Mouse (Mus musculus) heart, embryonic 10.5 days (tissue): ENCODE measurements around the gene Grb2. TPM values are rescaled to one million over a fixed set of nuclear protein-coding genes. Genes with fewer than 3 reads are reported as not detected.

Experiments
- DNase-seq: peaks from one replicate; pipeline ENCODE4 v3.0.0-alpha.2; 2017; ENCODE audit warnings: low spot score
- H3K27ac ChIP-seq: fragments of 300-500 bp; sonication (generic); 2 replicates; pipeline ENCODE4 v1.5.1; 2016; ENCODE audit warnings: mild to moderate bottlenecking
- H3K27me3 ChIP-seq: fragments of 300-500 bp; sonication (generic); 2 replicates; pipeline ENCODE4 v1.6.1; 2016; ENCODE audit warnings: mild to moderate bottlenecking; ENCODE audit not compliant: poor library complexity, insufficient read depth, severe bottlenecking
- H3K36me3 ChIP-seq: fragments of 300-500 bp; sonication (generic); 2 replicates; pipeline ENCODE4 v1.6.1; 2016; ENCODE audit warnings: mild to moderate bottlenecking, moderate library complexity
- H3K4me1 ChIP-seq: fragments of 300-500 bp; sonication (generic); 2 replicates; pipeline ENCODE4 v1.6.1; 2016; ENCODE audit warnings: mild to moderate bottlenecking
- H3K4me3 ChIP-seq: fragments of 300-500 bp; sonication (generic); 2 replicates; pipeline ENCODE4 v1.5.1; 2016; ENCODE audit warnings: mild to moderate bottlenecking, moderate library complexity
- H3K9me3 ChIP-seq: fragments of 300-500 bp; sonication (generic); 2 replicates; pipeline ENCODE4 v1.6.1; 2016; ENCODE audit warnings: mild to moderate bottlenecking, moderate library complexity
- WGBS: fragments of 180-500 bp; shearing (Covaris S2); methylation state at CpG from one replicate; pipeline ENCODE4 v1.1.7; 2016; 5-methylcytosine and 5-hydroxymethylcytosine counted together
- polyA plus RNA-seq: library from polyadenylated mRNA; unstranded; fragments of >200 nt; fragmentation: Nextera tagmentation; extraction: Ambion mirVana; gene quantifications from 2 replicates; pipeline ENCODE4 v1.2.1, GENCODE M21; 2016

Gene Grb2
- polyA plus RNA-seq, 1 experiment from 2014 or later = 107 TPM

GRCm38 (mm10) chr11:115691976-115692375 is 16.4 kb downstream of the Grb2 start:
- H3K36me3 ChIP-seq = peaks cover 28% of the 10 kb centered on the region
- no peaks in the 10 kb centered on the region for H3K9me3 ChIP-seq
- H3K4me3 ChIP-seq = no peak overlapping the region
- no peak for DNase-seq
- H3K27ac ChIP-seq = no peak overlapping the region
- WGBS = 89% methylated on average over 2 of the region's 2 CpGs
- no peaks in the 10 kb centered on the region for H3K27me3 ChIP-seq
- peaks cover 44% of the 10 kb centered on the region for H3K4me1 ChIP-seq

- Histone ChIP-seq H3K27ac (no peak overlapping the region), H3K9me3 (no peaks in the 10 kb centered on the region), H3K27me3 (no peaks in the 10 kb centered on the region), H3K4me1 (peaks cover 43% of the 10 kb centered on the region), H3K4me3 (no peak overlapping the region), H3K36me3 (peaks cover 28% of the 10 kb centered on the region)
- 88% methylated on average over 5 of the region's 5 CpGs for WGBS
- DNase-seq = no peak
These were observed 16.9 kb downstream of the Grb2 start for GRCm38 (mm10) chr11:115691511-115691910.

GRCm38 (mm10) chr11:115691013-115691412 is 17.4 kb downstream of the Grb2 start:
- DNase-seq = no peak
- Histone ChIP-seq H3K27me3 (no peaks in the 10 kb centered on the region), H3K36me3 (peaks cover 28% of the 10 kb centered on the region), H3K4me3 (no peak overlapping the region), H3K9me3 (no peaks in the 10 kb centered on the region), H3K27ac (0 out of 2 replicates have a peak overlapping the region, but pooled peaks have one; percentile 49), H3K4me1 (peaks cover 39% of the 10 kb centered on the region)
- WGBS = 46% methylated on average over 5 of the region's 5 CpGs

- DNase-seq = no peak
- WGBS = 79% methylated on average over 5 of the region's 5 CpGs
- H3K9me3 ChIP-seq = no peaks in the 10 kb centered on the region
- H3K4me3 ChIP-seq = no peak overlapping the region
- 0 out of 2 replicates have a peak overlapping the region, but pooled peaks have one; percentile 49 for H3K27ac ChIP-seq
- H3K27me3 ChIP-seq = no peaks in the 10 kb centered on the region
- H3K4me1 ChIP-seq = peaks cover 38% of the 10 kb centered on the region
- H3K36me3 ChIP-seq = peaks cover 28% of the 10 kb centered on the region
These were observed 18.0 kb downstream of the Grb2 start for GRCm38 (mm10) chr11:115690356-115690755.

- WGBS = 95% methylated on average over 14 of the region's 14 CpGs
- no peak overlapping the region for H3K27ac ChIP-seq
- H3K27me3 ChIP-seq = no peaks in the 10 kb centered on the region
- DNase-seq = no peak
- peaks cover 42% of the 10 kb centered on the region for H3K4me1 ChIP-seq
- H3K9me3 ChIP-seq = no peaks in the 10 kb centered on the region
- H3K4me3 ChIP-seq = no peak overlapping the region
- H3K36me3 ChIP-seq = peaks cover 30% of the 10 kb centered on the region
These were observed 19.1 kb downstream of the Grb2 start for GRCm38 (mm10) chr11:115689137-115689915.

GRCm38 (mm10) chr11:115686369-115686768 is 22.0 kb downstream of the Grb2 start:
- peaks cover 24% of the 10 kb centered on the region for H3K4me1 ChIP-seq
- H3K9me3 ChIP-seq = no peaks in the 10 kb centered on the region
- no peaks in the 10 kb centered on the region for H3K27me3 ChIP-seq
- no peak for DNase-seq
- peaks cover 55% of the 10 kb centered on the region for H3K36me3 ChIP-seq
- 49% methylated on average over 6 of the region's 6 CpGs for WGBS
- peak overlapping the region; percentile 69 for H3K27ac ChIP-seq
- H3K4me3 ChIP-seq = peak overlapping the region; percentile 18; the same call in 1 of the 2 replicates

- Histone ChIP-seq H3K27ac (peak overlapping the region; percentile 69), H3K9me3 (no peaks in the 10 kb centered on the region), H3K4me1 (peaks cover 20% of the 10 kb centered on the region), H3K36me3 (peaks cover 59% of the 10 kb centered on the region), H3K27me3 (no peaks in the 10 kb centered on the region), H3K4me3 (peak overlapping the region; percentile 18; the same call in 1 of the 2 replicates)
- WGBS = 60% methylated on average over 7 of the region's 7 CpGs
- no peak for DNase-seq
These were observed 22.4 kb downstream of the Grb2 start for GRCm38 (mm10) chr11:115685954-115686353.

GRCm38 (mm10) chr11:115684877-115685276 is 23.5 kb downstream of the Grb2 start:
- H3K27ac ChIP-seq = peak overlapping the region; percentile 56; the same call in 1 of the 2 replicates
- peaks cover 20% of the 10 kb centered on the region for H3K4me1 ChIP-seq
- H3K36me3 ChIP-seq = peaks cover 62% of the 10 kb centered on the region
- no peak for DNase-seq
- 91% methylated on average over 6 of the region's 6 CpGs for WGBS
- H3K4me3 ChIP-seq = no peak overlapping the region
- no peaks in the 10 kb centered on the region for H3K27me3 ChIP-seq
- H3K9me3 ChIP-seq = no peaks in the 10 kb centered on the region

GRCm38 (mm10) chr11:115683326-115683725 is 25.1 kb downstream of the Grb2 start:
- peaks cover 54% of the 10 kb centered on the region for H3K36me3 ChIP-seq
- DNase-seq = no peak
- WGBS = 95% methylated on average over 5 of the region's 5 CpGs

GRCm38 (mm10) chr11:115682411-115682810 is 26.0 kb downstream of the Grb2 start:
- no peaks in the 10 kb centered on the region for H3K9me3 ChIP-seq
- peaks cover 52% of the 10 kb centered on the region for H3K36me3 ChIP-seq
- no peak overlapping the region for H3K4me3 ChIP-seq
- no peaks in the 10 kb centered on the region for H3K27me3 ChIP-seq
- 91% methylated on average over 3 of the region's 3 CpGs for WGBS
- H3K4me1 ChIP-seq = peaks cover 25% of the 10 kb centered on the region
- H3K27ac ChIP-seq = no peak overlapping the region
- DNase-seq = no peak

More at GRCm38 (mm10) chr11:115683326-115683725, 25.1 kb downstream of the Grb2 start:
- Histone ChIP-seq H3K27me3 (no peaks in the 10 kb centered on the region), H3K27ac (no peak overlapping the region), H3K4me1 (peaks cover 25% of the 10 kb centered on the region), H3K9me3 (no peaks in the 10 kb centered on the region), H3K4me3 (no peak overlapping the region)

- H3K36me3 ChIP-seq = peaks cover 48% of the 10 kb centered on the region
- DNase-seq = no peak
- no peak overlapping the region for H3K4me3 ChIP-seq
- H3K27ac ChIP-seq = peak overlapping the region; percentile 12; the same call in 1 of the 2 replicates
- H3K4me1 ChIP-seq = peaks cover 15% of the 10 kb centered on the region
- WGBS = 95% methylated on average over 9 of the region's 9 CpGs
- no peaks in the 10 kb centered on the region for H3K27me3 ChIP-seq
- H3K9me3 ChIP-seq = no peaks in the 10 kb centered on the region
These were observed 28.7 kb downstream of the Grb2 start for GRCm38 (mm10) chr11:115679554-115680238.

- no peaks in the 10 kb centered on the region for H3K9me3 ChIP-seq
- peaks cover 46% of the 10 kb centered on the region for H3K36me3 ChIP-seq
- no peak for DNase-seq
- no peaks in the 10 kb centered on the region for H3K27me3 ChIP-seq
- WGBS = 92% methylated on average over 6 of the region's 6 CpGs
- no peak overlapping the region for H3K27ac ChIP-seq
- H3K4me1 ChIP-seq = peaks cover 21% of the 10 kb centered on the region
- H3K4me3 ChIP-seq = no peak overlapping the region
These were observed 29.5 kb downstream of the Grb2 start for GRCm38 (mm10) chr11:115678861-115679260.

- no peaks in the 10 kb centered on the region for H3K9me3 ChIP-seq
- peaks cover 33% of the 10 kb centered on the region for H3K36me3 ChIP-seq
- no peak overlapping the region for H3K27ac ChIP-seq
- DNase-seq = no peak
- H3K27me3 ChIP-seq = no peaks in the 10 kb centered on the region
- H3K4me1 ChIP-seq = peaks cover 24% of the 10 kb centered on the region
- H3K4me3 ChIP-seq = no peak overlapping the region
- whole genome bisulfite sequencing = 92% methylated on average over 3 of the region's 3 CpGs
These were observed 30.9 kb downstream of the Grb2 start for GRCm38 (mm10) chr11:115677511-115677910.
